Mouse (Mus musculus) thymus, adult 2 months (tissue): ENCODE results near the gene Klhdc2. TPM values are rescaled to one million over a fixed set of nuclear protein-coding genes. Genes with fewer than 3 reads are reported as not detected.
A peak's percentile ranks its signal among the peaks of the same experiment; 100 is the strongest.

ENCODE experiments used
- DNase-seq: peaks from one replicate; pipeline ENCODE4 v3.0.0; 2021
- H3K27ac ChIP-seq: fragments of 200-500 bp; 2 replicates; pipeline ENCODE4 v1.5.1; 2012; ENCODE audit warnings: low read length, control low read depth; ENCODE audit not compliant: control insufficient read depth, insufficient read depth
- H3K27me3 ChIP-seq: fragments of 200-500 bp; 2 replicates; pipeline ENCODE4 v1.6.1; 2012; ENCODE audit warnings: mild to moderate bottlenecking, low read length, moderate library complexity, mixed read lengths; ENCODE audit not compliant: control insufficient read depth, insufficient read depth
- H3K36me3 ChIP-seq: fragments of 200-500 bp; 2 replicates; pipeline ENCODE4 v1.6.1; 2012; ENCODE audit warnings: mild to moderate bottlenecking, low read length, moderate library complexity; ENCODE audit not compliant: control insufficient read depth, insufficient read depth
- H3K4me1 ChIP-seq: fragments of 200-500 bp; replicated peaks from 2 replicates; pipeline ENCODE4 v1.6.1; 2012; ENCODE audit warnings: low read length; ENCODE audit not compliant: control insufficient read depth, insufficient read depth
- H3K4me3 ChIP-seq: fragments of 200-500 bp; 2 replicates; pipeline ENCODE4 v1.5.1; 2012; ENCODE audit warnings: mild to moderate bottlenecking, low read length, control low read depth, moderate library complexity; ENCODE audit not compliant: control insufficient read depth, insufficient read depth
- CTCF ChIP-seq: fragments of 200-500 bp; IDR thresholded peaks from 2 replicates; pipeline ENCODE4 v1.5.1; 2012; ENCODE audit warnings: mild to moderate bottlenecking, control low read depth, low read length, moderate library complexity, borderline replicate concordance; ENCODE audit not compliant: control insufficient read depth, poor library complexity, insufficient read depth; ENCODE audit errors: extremely low read depth
- POLR2A ChIP-seq: fragments of 200-500 bp; IDR thresholded peaks from 2 replicates; pipeline ENCODE4 v1.6.1; 2012; ENCODE audit warnings: mild to moderate bottlenecking, low read length, control low read depth, moderate library complexity; ENCODE audit not compliant: control insufficient read depth, poor library complexity, insufficient read depth; ENCODE audit errors: extremely low read depth
- WGBS: fragments of 180-500 bp; shearing (Covaris S2); methylation state at CpG from one replicate; pipeline ENCODE4 v1.1.7; 2018; 5-methylcytosine and 5-hydroxymethylcytosine counted together
- polyA plus RNA-seq: library from polyadenylated mRNA; depleted of rRNA; stranded (reverse); fragments of >200 nt; gene quantifications from 2 replicates; pipeline ENCODE4 v1.2.3, GENCODE M21; 2012

The Klhdc2 gene
- polyA plus RNA-seq, 1 experiment: 20.0 TPM

- no peak for DNase-seq
- 94% methylated on average over 2 of the region's 2 CpGs for WGBS
- Histone ChIP-seq H3K27ac (no peak overlapping the region), H3K36me3 (peaks cover 8% of the 10 kb centered on the region; the same call in 1 of the 2 replicates), H3K4me3 (no peak overlapping the region), H3K27me3 (no peaks in the 10 kb centered on the region), H3K4me1 (no peaks in the 10 kb centered on the region)
- TF ChIP-seq CTCF (no peak), POLR2A (no peak)
Measured at GRCm38 (mm10) chr12:69304051-69304450, 7.6 kb downstream of the Klhdc2 start.

DNA sequence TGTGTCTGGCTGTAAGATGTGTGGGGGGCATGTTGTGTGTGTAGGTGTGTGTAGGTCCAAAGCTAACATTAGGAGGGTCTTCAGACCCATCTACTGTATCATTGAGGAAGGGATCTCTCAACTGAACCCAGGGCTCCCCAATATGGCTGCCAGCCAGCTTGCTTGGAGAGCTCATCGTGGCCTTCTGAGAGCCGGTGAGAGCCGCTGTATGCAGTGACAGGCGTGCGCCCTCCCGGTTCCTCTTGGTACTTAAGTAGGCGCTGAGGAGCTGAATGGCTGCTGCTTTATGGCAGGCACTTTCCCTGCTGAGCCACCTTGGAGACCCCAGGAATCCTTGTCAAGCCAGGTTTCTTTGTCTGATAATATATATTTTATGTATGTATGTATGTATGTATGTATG, 9.9 kb downstream of the Klhdc2 start:
- Histone ChIP-seq H3K4me1 (no peaks in the 10 kb centered on the region), H3K27me3 (no peaks in the 10 kb centered on the region), H3K36me3 (peaks cover 16% of the 10 kb centered on the region), H3K4me3 (no peak overlapping the region), H3K27ac (no peak overlapping the region)
- WGBS: 98% methylated on average over 7 of the region's 7 CpGs
- no peak for DNase-seq
- no peak for TF ChIP-seq CTCF
- TF ChIP-seq POLR2A: no peak

DNA sequence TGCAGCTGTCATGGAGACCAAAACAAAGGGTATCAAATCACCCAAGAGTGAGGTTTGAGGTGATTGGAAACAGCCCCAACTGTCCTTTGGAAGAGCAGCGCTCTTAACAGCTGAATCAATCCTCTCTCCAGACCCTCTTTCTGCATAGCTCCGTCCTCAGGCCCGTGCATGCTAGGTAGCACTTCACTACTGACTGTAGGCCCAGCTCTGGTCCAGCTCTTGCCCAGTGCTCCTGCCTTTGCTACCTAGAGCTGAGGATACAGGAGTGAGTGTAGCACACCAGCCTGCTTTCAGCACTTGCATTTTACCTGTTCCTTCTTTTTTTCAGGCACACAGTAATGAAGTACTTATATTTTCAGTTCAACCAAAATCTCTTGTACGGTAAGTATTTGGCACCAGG, 13.2 kb downstream of the Klhdc2 start:
- WGBS: 97% methylated on average over 4 of the region's 4 CpGs

GRCm38 (mm10) chr12:69318431-69318830, 21.9 kb downstream of the Klhdc2 start:
- Histone ChIP-seq H3K36me3 (peaks cover 80% of the 10 kb centered on the region), H3K4me1 (no peaks in the 10 kb centered on the region), H3K27ac (no peak overlapping the region), H3K27me3 (no peaks in the 10 kb centered on the region), H3K4me3 (no peak overlapping the region)
- TF ChIP-seq POLR2A (no peak), CTCF (no peak)
- no peak for DNase-seq

More for the DNA sequence above, 13.2 kb downstream of the Klhdc2 start:
- peaks cover 40% of the 10 kb centered on the region for H3K36me3 ChIP-seq
- H3K27ac ChIP-seq: no peak overlapping the region
- no peaks in the 10 kb centered on the region for H3K4me1 ChIP-seq
- no peaks in the 10 kb centered on the region for H3K27me3 ChIP-seq
- no peak overlapping the region for H3K4me3 ChIP-seq
- no peak for DNase-seq
- TF ChIP-seq POLR2A: no peak
- no peak for TF ChIP-seq CTCF

GRCm38 (mm10) chr12:69331187-69331586, 34.7 kb downstream of the Klhdc2 start:
- H3K27me3 ChIP-seq: no peaks in the 10 kb centered on the region
- H3K27ac ChIP-seq: no peak overlapping the region
- H3K36me3 ChIP-seq: peaks cover 50% of the 10 kb centered on the region
- TF ChIP-seq POLR2A (no peak), CTCF (no peak)
- WGBS: 94% methylated on average over 3 of the region's 3 CpGs
- H3K4me1 ChIP-seq: no peaks in the 10 kb centered on the region
- DNase-seq: no peak
- no peak overlapping the region for H3K4me3 ChIP-seq

- no peak for DNase-seq
- Histone ChIP-seq H3K4me1 (no peaks in the 10 kb centered on the region), H3K27ac (no peak overlapping the region), H3K4me3 (no peak overlapping the region), H3K27me3 (no peaks in the 10 kb centered on the region), H3K36me3 (peaks cover 50% of the 10 kb centered on the region)
- WGBS: 83% methylated on average over 1 of the region's 1 CpGs
- no peak for TF ChIP-seq POLR2A
- TF ChIP-seq CTCF: no peak
Measured at GRCm38 (mm10) chr12:69332147-69332546, 35.7 kb downstream of the Klhdc2 start.

DNA sequence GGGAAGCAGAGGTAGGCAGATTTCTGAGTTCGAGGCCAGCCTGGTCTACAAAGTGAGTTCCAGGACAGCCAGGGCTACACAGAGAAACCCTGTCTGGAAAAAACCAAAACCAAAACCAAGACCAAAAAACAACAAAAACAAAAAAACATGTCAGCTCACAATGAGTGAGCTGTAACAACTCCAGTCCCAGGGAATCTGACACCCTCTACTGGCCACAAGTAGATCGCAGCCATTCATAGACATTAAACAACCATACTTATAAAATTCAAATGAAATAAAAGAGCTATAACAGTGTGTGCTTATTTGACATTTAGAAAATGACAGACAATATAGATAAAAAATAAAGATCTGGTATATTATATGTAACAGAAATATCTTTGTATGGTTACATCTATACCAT, 37.1 kb downstream of the Klhdc2 start:
- DNase-seq: peak; percentile 35
- Histone ChIP-seq H3K4me1 (no peaks in the 10 kb centered on the region), H3K4me3 (no peak overlapping the region), H3K27me3 (no peaks in the 10 kb centered on the region), H3K36me3 (peaks cover 51% of the 10 kb centered on the region), H3K27ac (no peak overlapping the region)
- no peak for TF ChIP-seq CTCF
- no peak for TF ChIP-seq POLR2A
- WGBS: 88% methylated on average over 2 of the region's 2 CpGs
